Comparison of ENCODE assay signal across 9 mouse cellular contexts in genomic region chr8:57512141-57513056, GRCm38 (mm10). TPM values are rescaled to one million over a fixed set of nuclear protein-coding genes. Genes with fewer than 3 reads are reported as not detected.
DNase-seq lines count a peak whose midpoint lies in the region; ATAC-seq and TF ChIP-seq lines count a peak whose summit lies in the region.
"Had no signal": no experiment of that assay in that cellular context is flagged by ENCODE, and none has a peak within 500 bp of the region (broad histone marks: within the 10 kb centered on the region; RNA-seq: fewer than 3 reads in every experiment).

No protein-coding gene starts in this region.

- under 1% methylated on average over 57 of the region's 96 CpGs for WGBS in forebrain, embryonic 11.5 days
- under 1% methylated on average over 67 of the region's 96 CpGs for WGBS in intestine, embryonic 14.5 days
- WGBS in lung, embryonic 16.5 days: 0% methylated on average over 51 of the region's 96 CpGs
- under 1% methylated on average over 67 of the region's 96 CpGs for WGBS in stomach, postnatal 0 days

- peak overlapping the region; percentile 100 for H3K9ac ChIP-seq in forebrain, embryonic 11.5 days (ENCODE audit: low read length)
- peak overlapping the region; percentile 100 for H3K9ac ChIP-seq in intestine, embryonic 14.5 days (ENCODE audit: low read length)
- peak overlapping the region; percentile 100 for H3K9ac ChIP-seq in lung, embryonic 16.5 days (ENCODE audit: low read length)
- peak overlapping the region; percentile 100 for H3K9ac ChIP-seq in stomach, postnatal 0 days (ENCODE audit: low read length)

- ATAC-seq in forebrain, embryonic 11.5 days (replicated peaks; ENCODE audit: low FRiP score): peak; percentile 59
- peak; percentile 56 for ATAC-seq in intestine, embryonic 14.5 days (replicated peaks; ENCODE audit: low FRiP score, low TSS enrichment, low read depth)
- ATAC-seq in lung, embryonic 16.5 days (ENCODE audit: low read depth): peak; percentile 64
- peak; percentile 59 for ATAC-seq in stomach, postnatal 0 days (ENCODE audit: low FRiP score, low TSS enrichment)

- peak overlapping the region; percentile 98 for H3K4me3 ChIP-seq in forebrain, embryonic 11.5 days (ENCODE audit: low read depth, low read length)
- peak overlapping the region; percentile 88 for H3K4me3 ChIP-seq in intestine, embryonic 14.5 days (ENCODE audit: low read depth, low read length)
- H3K4me3 ChIP-seq in lung, embryonic 16.5 days (ENCODE audit: low read length): peak overlapping the region; percentile 90
- H3K4me3 ChIP-seq in stomach, postnatal 0 days (ENCODE audit: low read depth, low read length): peak overlapping the region; percentile 98

- no peaks in the 10 kb centered on the region for H3K9me3 ChIP-seq in forebrain, embryonic 11.5 days (ENCODE audit: control insufficient read depth, low read length)
- no peaks in the 10 kb centered on the region for H3K9me3 ChIP-seq in intestine, embryonic 14.5 days (ENCODE audit: control insufficient read depth, low read length)
- H3K9me3 ChIP-seq in lung, embryonic 16.5 days (ENCODE audit: control insufficient read depth, low read length): no peaks in the 10 kb centered on the region
- H3K9me3 ChIP-seq in stomach, postnatal 0 days (ENCODE audit: control insufficient read depth, low read length): no peaks in the 10 kb centered on the region

- no peak for TF ChIP-seq CTCF in stomach, postnatal 0 days (IDR thresholded peaks at IDR 0.05; ENCODE audit: low read depth)

- peaks cover 3% of the 10 kb centered on the region; the same call in 1 of the 2 replicates for H3K4me1 ChIP-seq in forebrain, embryonic 11.5 days (replicated peaks; ENCODE audit: control insufficient read depth, insufficient read depth, low read length)
- peaks cover 7% of the 10 kb centered on the region; the same call in 1 of the 2 replicates for H3K4me1 ChIP-seq in intestine, embryonic 14.5 days (replicated peaks; ENCODE audit: control insufficient read depth, insufficient read depth, low read length)
- H3K4me1 ChIP-seq in lung, embryonic 16.5 days (replicated peaks; ENCODE audit: control insufficient read depth, insufficient read depth, low read length): peaks cover 12% of the 10 kb centered on the region
- H3K4me1 ChIP-seq in stomach, postnatal 0 days (replicated peaks; ENCODE audit: control insufficient read depth, insufficient read depth): no peaks in the 10 kb centered on the region

- intact Hi-C loops in left cerebral cortex, postnatal 4 days (cut with DNase I): no loop called here

- H3K4me2 ChIP-seq in forebrain, embryonic 11.5 days (ENCODE audit: low read depth, low read length, severe bottlenecking): peak overlapping the region; percentile 71
- peak overlapping the region; percentile 89 for H3K4me2 ChIP-seq in intestine, embryonic 14.5 days (ENCODE audit: low read length)
- H3K4me2 ChIP-seq in lung, embryonic 16.5 days (ENCODE audit: low read depth, low read length): peak overlapping the region; percentile 71
- peak overlapping the region; percentile 57 for H3K4me2 ChIP-seq in stomach, postnatal 0 days (replicated peaks; ENCODE audit: low read depth)

- DNase-seq in left cerebral cortex, postnatal 4 days: peak; percentile 59
- DNase-seq in left cerebral cortex, adult 8-10 months (ENCODE audit: low spot score in 2 of 2): no peak
- peak; percentile 40 for DNase-seq in adipocyte (ENCODE audit: low spot score)
- DNase-seq in forebrain, embryonic 11.5 days (ENCODE audit: low spot score): peak; percentile 86
- DNase-seq in intestine, embryonic 14.5 days (ENCODE audit: low spot score): peak; percentile 87
- peak; percentile 61 for DNase-seq in stomach, postnatal 0 days (ENCODE audit: low spot score)
- no peak for DNase-seq in frontal cortex, postnatal 36 days (ENCODE audit: low spot score in 2 of 2)

- H3K36me3 ChIP-seq in forebrain, embryonic 11.5 days (ENCODE audit: control insufficient read depth, insufficient read depth, low read length): peaks cover 5% of the 10 kb centered on the region; the same call in 1 of the 2 replicates
- peaks cover 30% of the 10 kb centered on the region for H3K36me3 ChIP-seq in intestine, embryonic 14.5 days (ENCODE audit: control insufficient read depth, insufficient read depth, low read length)
- H3K36me3 ChIP-seq in lung, embryonic 16.5 days (ENCODE audit: control insufficient read depth, insufficient read depth, low read length): peaks cover 19% of the 10 kb centered on the region
- H3K36me3 ChIP-seq in stomach, postnatal 0 days (ENCODE audit: control insufficient read depth, insufficient read depth, low read length): peaks cover 3% of the 10 kb centered on the region; the same call in 1 of the 2 replicates

- no peaks in the 10 kb centered on the region for H3K27me3 ChIP-seq in forebrain, embryonic 11.5 days (ENCODE audit: control insufficient read depth, insufficient read depth, low read length)
- H3K27me3 ChIP-seq in intestine, embryonic 14.5 days (replicated peaks; ENCODE audit: control insufficient read depth, insufficient read depth, low read length): no peaks in the 10 kb centered on the region
- H3K27me3 ChIP-seq in lung, embryonic 16.5 days (ENCODE audit: control insufficient read depth, insufficient read depth, low read depth, low read length): no peaks in the 10 kb centered on the region
- H3K27me3 ChIP-seq in stomach, postnatal 0 days (ENCODE audit: control insufficient read depth, insufficient read depth, low read length): no peaks in the 10 kb centered on the region

- H3K27ac ChIP-seq in forebrain, embryonic 11.5 days (ENCODE audit: low read depth, low read length): peak overlapping the region; percentile 100
- peak overlapping the region; percentile 100 for H3K27ac ChIP-seq in intestine, embryonic 14.5 days (ENCODE audit: low read depth)
- peak overlapping the region; percentile 100 for H3K27ac ChIP-seq in lung, embryonic 16.5 days (ENCODE audit: low read length)
- peak overlapping the region; percentile 100 for H3K27ac ChIP-seq in stomach, postnatal 0 days (replicated peaks)

- TF ChIP-seq EP300 in stomach, postnatal 0 days (optimal IDR thresholded peaks at IDR 0.05): no peak

RNA-seq across cellular contexts. Expression of gene Hmgb2, which starts 0.7 kb away (rescaled TPM):
- 10 to 100 TPM; 22.1 to 32.1 TPM for total RNA-seq in left cerebral cortex, postnatal 4 days (2021)
- total RNA-seq in left cerebral cortex, adult 8-10 months (2022): 1 to 10 TPM; 4.7 to 9.3 (median 5.8) TPM
- polyA plus RNA-seq in forebrain, embryonic 11.5 days (2014; fragmentation: Nextera tagmentation; extraction: Ambion mirVana): 626 and 749 TPM in 2 replicates
- 340 and 378 TPM in 2 replicates for polyA plus RNA-seq in intestine, embryonic 14.5 days (2014; fragmentation: Nextera tagmentation; extraction: Ambion mirVana)
- 440 and 491 TPM in 2 replicates for polyA plus RNA-seq in lung, embryonic 16.5 days (2015; fragmentation: Nextera tagmentation; extraction: Ambion mirVana)
- polyA plus RNA-seq in stomach, postnatal 0 days (2015; fragmentation: Nextera tagmentation; extraction: Ambion mirVana): 158 and 220 TPM in 2 replicates

RNA-seq across cellular contexts. Expression of gene Sap30, which starts 24.7 kb away (rescaled TPM):
- total RNA-seq in left cerebral cortex, postnatal 4 days (2021): 10 to 100 TPM; 12.5 to 13.8 TPM
- total RNA-seq in left cerebral cortex, adult 8-10 months (2022): 10 to 100 TPM in 1 of 4 experiments, 1 to 10 TPM in 3; 5.3 to 11.1 (median 8.1) TPM
- polyA plus RNA-seq in forebrain, embryonic 11.5 days (2014; fragmentation: Nextera tagmentation; extraction: Ambion mirVana): 131 and 140 TPM in 2 replicates
- 36.6 and 39.7 TPM in 2 replicates for polyA plus RNA-seq in intestine, embryonic 14.5 days (2014; fragmentation: Nextera tagmentation; extraction: Ambion mirVana)
- 26.7 and 28.1 TPM in 2 replicates for polyA plus RNA-seq in lung, embryonic 16.5 days (2015; fragmentation: Nextera tagmentation; extraction: Ambion mirVana)
- polyA plus RNA-seq in stomach, postnatal 0 days (2015; fragmentation: Nextera tagmentation; extraction: Ambion mirVana): 23.8 and 28.6 TPM in 2 replicates

RNA-seq across cellular contexts. Expression of gene Scrg1, which starts 56.7 kb away (rescaled TPM):
- 10 to 100 TPM; 20.1 to 20.3 TPM for total RNA-seq in left cerebral cortex, postnatal 4 days (2021)
- total RNA-seq in left cerebral cortex, adult 8-10 months (2022): 10 to 100 TPM; 36.6 to 53.2 (median 41.0) TPM
- polyA plus RNA-seq in forebrain, embryonic 11.5 days (2014; fragmentation: Nextera tagmentation; extraction: Ambion mirVana): not detected in 2 replicates
- 0.27 and 0.54 TPM in 2 replicates for polyA plus RNA-seq in intestine, embryonic 14.5 days (2014; fragmentation: Nextera tagmentation; extraction: Ambion mirVana)
- 0.64 and 0.68 TPM in 2 replicates for polyA plus RNA-seq in lung, embryonic 16.5 days (2015; fragmentation: Nextera tagmentation; extraction: Ambion mirVana)
- 0.65 and 0.98 TPM in 2 replicates for polyA plus RNA-seq in stomach, postnatal 0 days (2015; fragmentation: Nextera tagmentation; extraction: Ambion mirVana)
- total RNA-seq: common myeloid progenitor, adult 5-6 weeks had no signal

Comparison
In these comparisons a context has a peak if more than half of its experiments do, and no peak if none do; other contexts are left out.
1. DNase-seq: peak in left cerebral cortex, postnatal 4 days (single experiment), adipocyte (single experiment), forebrain, embryonic 11.5 days (single experiment), intestine, embryonic 14.5 days (single experiment) and stomach, postnatal 0 days (single experiment); none in left cerebral cortex, adult 8-10 months (0 of 2) and frontal cortex, postnatal 36 days (0 of 2).
2. Peak in every context shown above with its lines, with median percentiles within 50 percentile points of each other: ATAC-seq, H3K27ac ChIP-seq, H3K4me2 ChIP-seq, H3K4me3 ChIP-seq and H3K9ac ChIP-seq.